8 mouse cellular contexts compared by ENCODE assay signal in the genomic region with DNA sequence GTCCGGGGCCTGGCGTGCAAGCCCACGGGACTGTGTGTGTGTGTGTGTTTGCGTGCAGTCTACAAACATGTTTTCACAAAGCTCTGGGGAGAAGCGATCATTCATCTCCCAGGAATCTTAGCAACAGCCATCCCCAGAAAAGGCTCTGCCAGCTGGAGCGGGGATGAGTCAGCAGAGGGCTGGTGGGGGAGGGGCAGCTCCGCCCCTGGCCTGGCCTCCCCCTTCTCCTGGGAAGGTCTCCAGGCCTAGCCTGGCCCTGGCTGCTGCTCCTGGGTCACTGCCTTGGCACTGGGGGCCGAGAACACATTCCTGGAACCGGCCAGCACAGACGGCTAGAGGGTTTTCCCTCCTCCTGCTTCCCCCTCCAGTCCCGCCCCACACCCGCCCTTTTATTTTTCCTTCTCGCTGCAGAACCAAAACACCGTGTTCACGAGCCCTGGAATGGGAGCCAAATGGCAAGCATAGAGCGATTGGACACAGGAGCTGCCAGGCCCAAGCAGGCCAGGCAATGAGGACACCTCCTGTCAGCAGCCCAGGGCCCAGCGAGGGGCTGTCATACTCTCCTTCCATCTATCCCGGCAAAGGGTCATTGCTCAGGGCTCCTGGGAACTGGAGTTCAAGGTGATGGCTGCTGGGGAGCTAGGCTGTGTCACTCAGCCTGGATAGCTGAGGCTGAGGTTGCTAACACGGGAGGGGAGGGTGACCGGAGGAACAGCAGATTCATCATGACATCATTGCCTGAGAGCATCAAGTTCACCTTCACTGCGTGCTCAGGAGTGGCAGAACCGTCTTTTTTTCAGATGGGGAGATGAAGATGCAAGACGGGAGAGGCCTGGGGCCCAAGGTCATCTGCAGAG.
DNase-seq lines count a peak whose midpoint lies in the region; ATAC-seq and TF ChIP-seq lines count a peak whose summit lies in the region.

No protein-coding gene starts in this region.

- peak overlapping the region; percentile 44 for H3K4me2 ChIP-seq in forebrain, embryonic 16.5 days (ENCODE audit: low read length)
- H3K4me2 ChIP-seq in liver, embryonic 15.5 days: peak overlapping the region; percentile 67
- H3K4me2 ChIP-seq in neural tube, embryonic 12.5 days (replicated peaks): peak overlapping the region; percentile 41

- intact Hi-C loops in heart, postnatal 14 days (cut with DNase I): loop anchor here (2.0 kb wide), 2 partner anchors 15 to 29 kb away; no protein-coding TSS in a partner anchor

- peak; percentile 86 for DNase-seq in G1E (ENCODE audit: low spot score)
- peak; percentile 99 for DNase-seq in cerebellum, adult 8-10 months
- peak; percentile 98 to 99 for DNase-seq in heart, postnatal 14 days
- peak; percentile 96 for DNase-seq in layer of hippocampus, adult 11-12 months (ENCODE audit: low spot score)
- DNase-seq in thymus, postnatal 0 days (ENCODE audit: low spot score): peak; percentile 42

- TF ChIP-seq CTCF in G1E (IDR thresholded peaks at IDR 0.05; ENCODE audit: low read depth, low read length): no peak

- peaks cover 28% of the 10 kb centered on the region for H3K27me3 ChIP-seq in G1E (ENCODE audit: insufficient read depth, low read length)
- H3K27me3 ChIP-seq in forebrain, embryonic 16.5 days (replicated peaks; ENCODE audit: control insufficient read depth, insufficient read depth, low read length): no peaks in the 10 kb centered on the region
- peaks cover 43% of the 10 kb centered on the region for H3K27me3 ChIP-seq in liver, embryonic 15.5 days
- no peaks in the 10 kb centered on the region for H3K27me3 ChIP-seq in neural tube, embryonic 12.5 days (replicated peaks)

- peak overlapping the region; percentile 98 for H3K27ac ChIP-seq in forebrain, embryonic 16.5 days (ENCODE audit: low read length)
- peak overlapping the region; percentile 75 for H3K27ac ChIP-seq in liver, embryonic 15.5 days (replicated peaks)
- H3K27ac ChIP-seq in neural tube, embryonic 12.5 days: peak overlapping the region; percentile 97

- peaks cover 58% of the 10 kb centered on the region for H3K4me1 ChIP-seq in G1E (ENCODE audit: insufficient read depth, low read depth, low read length)
- peaks cover 77% of the 10 kb centered on the region for H3K4me1 ChIP-seq in forebrain, embryonic 16.5 days (replicated peaks; ENCODE audit: control insufficient read depth, insufficient read depth, low read length)
- H3K4me1 ChIP-seq in liver, embryonic 15.5 days (replicated peaks): peaks cover 62% of the 10 kb centered on the region
- H3K4me1 ChIP-seq in neural tube, embryonic 12.5 days: peaks cover 69% of the 10 kb centered on the region

- H3K36me3 ChIP-seq in G1E (replicated peaks): no peaks in the 10 kb centered on the region
- H3K36me3 ChIP-seq in forebrain, embryonic 16.5 days (ENCODE audit: control insufficient read depth, insufficient read depth): no peaks in the 10 kb centered on the region
- no peaks in the 10 kb centered on the region for H3K36me3 ChIP-seq in liver, embryonic 15.5 days (replicated peaks)
- no peaks in the 10 kb centered on the region for H3K36me3 ChIP-seq in neural tube, embryonic 12.5 days

- peak overlapping the region; percentile 70 for H3K4me3 ChIP-seq in G1E (ENCODE audit: low read depth, low read length)
- H3K4me3 ChIP-seq in forebrain, embryonic 16.5 days (replicated peaks; ENCODE audit: low read length): peak overlapping the region; percentile 5; the same call in 1 of the 2 replicates
- peak overlapping the region; percentile 31 for H3K4me3 ChIP-seq in liver, embryonic 15.5 days (replicated peaks)
- 0 out of 2 replicates have a peak overlapping the region, but pooled peaks have one; percentile 3 for H3K4me3 ChIP-seq in neural tube, embryonic 12.5 days

- H3K9ac ChIP-seq in forebrain, embryonic 16.5 days (replicated peaks; ENCODE audit: low read depth, low read length): peak overlapping the region; percentile 60
- H3K9ac ChIP-seq in liver, embryonic 15.5 days: peak overlapping the region; percentile 32; the same call in 1 of the 2 replicates
- H3K9ac ChIP-seq in neural tube, embryonic 12.5 days: peak overlapping the region; percentile 5

- no peaks in the 10 kb centered on the region for H3K9me3 ChIP-seq in G1E (replicated peaks)
- H3K9me3 ChIP-seq in forebrain, embryonic 16.5 days (ENCODE audit: control insufficient read depth, low read length): no peaks in the 10 kb centered on the region
- H3K9me3 ChIP-seq in liver, embryonic 15.5 days (replicated peaks): no peaks in the 10 kb centered on the region
- no peaks in the 10 kb centered on the region for H3K9me3 ChIP-seq in neural tube, embryonic 12.5 days

- peak; percentile 55 for ATAC-seq in G1E (ENCODE audit: extremely low read depth, insufficient number of reproducible peaks, low FRiP score, poor library complexity, severe bottlenecking)
- ATAC-seq in forebrain, embryonic 16.5 days: peak; percentile 78
- ATAC-seq in liver, embryonic 15.5 days (ENCODE audit: insufficient read depth): peak; percentile 67
- peak; percentile 59 for ATAC-seq in neural tube, embryonic 12.5 days (ENCODE audit: low FRiP score, low read depth)

- 1% methylated on average over 23 of the region's 23 CpGs for WGBS in forebrain, embryonic 16.5 days
- 7% methylated on average over 23 of the region's 23 CpGs for WGBS in liver, embryonic 15.5 days (ENCODE audit: insufficient replicate concordance)
- WGBS in neural tube, embryonic 12.5 days: 2% methylated on average over 23 of the region's 23 CpGs

Comparison
In these comparisons a context has a peak if more than half of its experiments do, and no peak if none do; other contexts are left out.
1. Peak in every context shown above with its lines: DNase-seq, ATAC-seq, H3K4me3 ChIP-seq and H3K27ac ChIP-seq.
2. DNase-seq: peak in every context shown above with its lines; median percentile 99 in cerebellum, adult 8-10 months; 98 in heart, postnatal 14 days; 96 in layer of hippocampus, adult 11-12 months; 86 in G1E; 42 in thymus, postnatal 0 days.
3. H3K4me3 ChIP-seq: peak in every context shown above with its lines; median percentile 70 in G1E; 31 in liver, embryonic 15.5 days; 5 in forebrain, embryonic 16.5 days; 3 in neural tube, embryonic 12.5 days.
4. H3K9ac ChIP-seq: peak in every context shown above with its lines; median percentile 60 in forebrain, embryonic 16.5 days; 32 in liver, embryonic 15.5 days; 5 in neural tube, embryonic 12.5 days.